Mouse (Mus musculus) neural tube, embryonic 12.5 days (tissue): ENCODE data around the gene Gpx3. TPM values are rescaled to one million over a fixed set of nuclear protein-coding genes. Genes with fewer than 3 reads are reported as not detected.

Source experiments
- ATAC-seq: fragments of 200-750 bp; cut with Nextera tagmentation; 2 replicates; pipeline ENCODE4 v1.8.0; 2017; ENCODE audit warnings: low read depth, mild to moderate bottlenecking, moderate TSS enrichment, moderate library complexity; ENCODE audit not compliant: low FRiP score
- H3K27ac ChIP-seq: fragments of 300-500 bp; sonication (generic); 2 replicates; pipeline ENCODE4 v1.5.1; 2016
- H3K27me3 ChIP-seq: fragments of 300-500 bp; sonication (generic); replicated peaks from 2 replicates; pipeline ENCODE4 v1.6.1; 2016; ENCODE audit warnings: mild to moderate bottlenecking
- H3K36me3 ChIP-seq: fragments of 300-500 bp; sonication (generic); 2 replicates; pipeline ENCODE4 v1.6.1; 2016; ENCODE audit warnings: mild to moderate bottlenecking
- H3K4me1 ChIP-seq: fragments of 300-500 bp; sonication (generic); 2 replicates; pipeline ENCODE4 v1.6.1; 2016
- H3K4me2 ChIP-seq: fragments of 300-500 bp; sonication (generic); replicated peaks from 2 replicates; pipeline ENCODE4 v1.6.1; 2016; ENCODE audit warnings: mild to moderate bottlenecking
- H3K4me3 ChIP-seq: fragments of 300-500 bp; sonication (generic); 2 replicates; pipeline ENCODE4 v1.5.1; 2016
- H3K9ac ChIP-seq: fragments of 300-500 bp; sonication (generic); 2 replicates; pipeline ENCODE4 v1.6.1; 2016; ENCODE audit warnings: mild to moderate bottlenecking
- H3K9me3 ChIP-seq: fragments of 300-500 bp; sonication (generic); 2 replicates; pipeline ENCODE4 v1.6.1; 2016; ENCODE audit warnings: mild to moderate bottlenecking
- WGBS: fragments of 180-500 bp; shearing (Covaris S2); methylation state at CpG from one replicate; pipeline ENCODE4 v1.1.7; 2016; 5-methylcytosine and 5-hydroxymethylcytosine counted together
- polyA plus RNA-seq: library from polyadenylated mRNA; unstranded; fragments of >200 nt; fragmentation: Nextera tagmentation; extraction: Ambion mirVana; gene quantifications from 2 replicates; pipeline ENCODE4 v1.2.1, GENCODE M21; 2016

The Gpx3 gene
- polyA plus RNA-seq, 1 experiment from 2014 or later: 80.3 TPM

DNA sequence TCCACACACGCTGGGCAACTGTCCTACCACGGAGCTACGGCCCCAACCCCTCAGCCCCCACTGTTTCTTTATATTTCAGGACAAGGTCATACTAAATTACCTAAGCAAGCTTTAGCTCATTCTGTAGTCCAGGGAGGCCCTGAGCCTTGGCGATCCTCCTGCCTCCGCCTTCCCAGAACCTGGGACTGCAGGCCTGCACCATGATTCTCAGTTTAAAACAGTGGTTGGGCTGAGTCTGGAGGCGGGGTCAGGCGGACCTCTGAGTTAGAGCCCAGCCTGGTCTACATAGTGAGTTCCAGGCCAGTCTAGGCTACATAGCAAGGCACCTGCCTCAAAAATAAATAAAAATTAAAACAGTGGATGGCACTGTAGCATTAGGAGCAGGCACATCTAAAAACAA lies 19.5 kb downstream of the Gpx3 start:
- H3K36me3 ChIP-seq: peaks cover 68% of the 10 kb centered on the region
- H3K27ac ChIP-seq: no peak overlapping the region
- no peak overlapping the region for H3K9ac ChIP-seq
- H3K27me3 ChIP-seq: no peaks in the 10 kb centered on the region
- H3K9me3 ChIP-seq: no peaks in the 10 kb centered on the region
- no peak overlapping the region for H3K4me3 ChIP-seq
- no peaks in the 10 kb centered on the region for H3K4me1 ChIP-seq
- no peak for ATAC-seq
- 46% methylated on average over 7 of the region's 7 CpGs for WGBS
- no peak overlapping the region for H3K4me2 ChIP-seq

DNA sequence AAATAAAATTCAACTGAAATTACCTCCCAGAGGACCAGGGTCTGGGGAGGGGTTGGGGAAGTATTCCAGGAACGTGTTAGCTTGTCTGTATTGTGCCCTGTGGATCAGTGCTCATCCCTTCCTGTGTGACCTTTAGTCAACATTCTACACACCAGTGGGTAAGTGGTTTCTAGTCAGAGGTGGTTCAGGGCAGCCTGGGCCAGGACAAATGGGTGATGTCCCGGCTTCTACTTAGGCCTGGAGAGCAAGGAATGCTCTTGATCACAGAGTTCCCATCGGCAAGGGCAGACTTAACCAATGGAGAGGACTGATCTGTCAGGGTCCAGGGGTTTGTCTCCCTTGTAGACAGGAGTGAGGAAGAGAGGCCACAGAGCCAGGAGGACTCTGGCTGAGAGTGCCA lies 20.2 kb downstream of the Gpx3 start:
- Histone ChIP-seq H3K4me3 (no peak overlapping the region), H3K4me1 (no peaks in the 10 kb centered on the region), H3K9me3 (no peaks in the 10 kb centered on the region), H3K27ac (no peak overlapping the region), H3K9ac (no peak overlapping the region), H3K4me2 (no peak overlapping the region), H3K36me3 (peaks cover 63% of the 10 kb centered on the region), H3K27me3 (no peaks in the 10 kb centered on the region)
- ATAC-seq: no peak
- 91% methylated on average over 3 of the region's 3 CpGs for WGBS

DNA sequence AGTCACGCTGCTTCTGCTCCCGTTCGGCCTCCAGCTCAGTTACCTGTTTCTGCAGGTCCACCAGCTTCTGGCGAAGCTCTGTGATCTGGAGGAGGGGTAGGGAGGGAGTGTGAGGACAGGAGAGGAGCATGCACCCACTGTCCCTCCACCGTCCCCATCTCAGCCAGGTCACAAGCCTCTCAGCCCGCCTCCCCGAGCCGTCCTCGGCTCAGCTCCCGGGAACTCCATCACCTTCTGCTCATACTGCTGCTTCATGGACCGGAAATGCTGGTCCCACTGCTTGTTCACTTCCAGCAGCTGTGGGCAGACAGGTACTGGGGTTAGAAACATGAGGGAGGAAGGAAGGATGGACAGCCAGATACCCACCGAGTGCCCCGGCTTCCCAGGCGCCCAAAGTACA lies 21.9 kb downstream of the Gpx3 start:
- ATAC-seq: no peak
- no peaks in the 10 kb centered on the region for H3K27me3 ChIP-seq
- H3K4me2 ChIP-seq: no peak overlapping the region
- no peak overlapping the region for H3K27ac ChIP-seq
- H3K9me3 ChIP-seq: no peaks in the 10 kb centered on the region
- no peaks in the 10 kb centered on the region for H3K4me1 ChIP-seq
- H3K36me3 ChIP-seq: peaks cover 58% of the 10 kb centered on the region
- no peak overlapping the region for H3K4me3 ChIP-seq
- 88% methylated on average over 14 of the region's 14 CpGs for WGBS
- H3K9ac ChIP-seq: no peak overlapping the region

DNA sequence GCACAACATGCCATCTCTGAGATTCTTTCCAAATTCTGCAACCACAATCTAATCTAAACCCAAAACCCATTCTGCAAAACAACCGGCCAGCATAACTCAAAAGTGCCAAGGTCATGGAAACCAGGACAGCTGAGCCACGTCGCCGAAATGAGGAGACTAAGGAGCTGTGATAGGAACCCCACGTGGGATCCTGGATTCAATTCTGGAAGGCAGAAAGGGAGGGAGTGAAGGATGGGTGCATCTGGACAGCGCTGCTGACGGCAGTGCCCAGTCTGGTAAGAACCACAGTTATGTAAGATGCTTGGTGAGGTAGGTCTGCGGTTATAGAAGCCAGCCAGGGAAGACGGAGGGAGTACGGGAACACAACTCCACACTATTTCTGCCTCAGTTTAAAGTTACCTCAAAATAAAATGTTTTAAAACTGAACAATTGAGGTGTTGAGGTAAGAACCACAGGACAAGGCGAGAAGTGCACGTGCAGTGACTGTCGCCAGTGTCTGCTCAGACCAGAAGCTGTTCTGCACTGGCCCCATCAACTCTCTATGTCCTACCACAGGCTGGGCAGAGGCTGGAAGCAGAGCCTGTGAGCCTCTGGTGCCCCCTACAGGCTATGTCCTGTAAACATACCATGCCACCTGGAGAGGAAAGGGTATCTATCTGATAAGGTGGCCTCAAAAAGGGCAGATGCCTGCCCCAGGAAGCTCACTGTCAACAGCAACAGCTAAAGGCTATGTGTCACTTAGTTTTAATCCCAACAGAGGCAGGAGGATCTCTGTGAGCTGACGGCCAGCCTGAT lies 25.3 kb downstream of the Gpx3 start:
- Histone ChIP-seq H3K4me2 (no peak overlapping the region), H3K9me3 (no peaks in the 10 kb centered on the region), H3K9ac (no peak overlapping the region), H3K36me3 (peaks cover 46% of the 10 kb centered on the region), H3K27me3 (no peaks in the 10 kb centered on the region), H3K27ac (no peak overlapping the region), H3K4me3 (no peak overlapping the region), H3K4me1 (no peaks in the 10 kb centered on the region)
- WGBS: 82% methylated on average over 14 of the region's 14 CpGs
- ATAC-seq: no peak

DNA sequence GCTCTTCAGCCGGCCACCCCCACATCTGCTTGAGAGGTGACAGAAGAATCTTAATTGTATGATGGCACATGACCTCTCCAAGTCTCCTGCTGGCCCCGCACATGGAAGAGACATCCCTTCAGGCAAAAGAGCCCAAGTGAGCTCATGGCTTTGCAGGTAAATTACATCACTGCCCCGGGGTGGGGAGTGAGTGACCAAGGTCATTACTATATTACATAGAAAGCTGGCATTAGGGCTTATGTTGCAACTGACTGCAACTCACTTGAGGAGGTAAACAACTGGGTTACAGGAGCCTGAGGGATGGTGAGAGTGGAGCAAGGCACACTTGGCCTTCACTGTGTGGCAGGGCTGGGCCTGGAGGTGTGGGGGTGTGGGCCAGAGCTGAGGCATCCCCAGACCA lies 26.0 kb downstream of the Gpx3 start:
- no peak for ATAC-seq
- no peak overlapping the region for H3K9ac ChIP-seq
- peaks cover 40% of the 10 kb centered on the region for H3K36me3 ChIP-seq
- no peaks in the 10 kb centered on the region for H3K9me3 ChIP-seq
- no peaks in the 10 kb centered on the region for H3K4me1 ChIP-seq
- H3K27me3 ChIP-seq: no peaks in the 10 kb centered on the region
- H3K4me2 ChIP-seq: no peak overlapping the region
- no peak overlapping the region for H3K4me3 ChIP-seq
- H3K27ac ChIP-seq: no peak overlapping the region
- WGBS: 90% methylated on average over 3 of the region's 3 CpGs

DNA sequence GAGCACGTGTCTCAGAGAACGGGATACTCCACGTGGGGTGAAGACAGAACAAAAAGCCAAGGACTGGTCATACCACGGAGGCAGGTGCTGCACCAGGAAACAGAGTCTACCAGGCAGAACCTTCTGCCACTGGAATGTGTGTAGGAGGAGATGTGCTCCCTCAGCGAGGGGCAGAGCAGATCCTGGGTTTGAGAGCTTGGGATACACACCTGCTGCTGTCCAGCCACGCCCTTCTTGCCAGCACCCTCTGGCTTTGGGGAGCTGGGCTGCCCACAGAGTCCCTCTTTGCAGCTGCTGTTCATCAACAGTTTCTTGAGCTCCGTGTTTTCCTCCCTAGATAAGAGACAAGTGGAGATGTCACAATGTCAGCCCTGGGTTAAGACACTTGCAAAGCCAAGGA lies 26.6 kb downstream of the Gpx3 start:
- 84% methylated on average over 7 of the region's 7 CpGs for WGBS

DNA sequence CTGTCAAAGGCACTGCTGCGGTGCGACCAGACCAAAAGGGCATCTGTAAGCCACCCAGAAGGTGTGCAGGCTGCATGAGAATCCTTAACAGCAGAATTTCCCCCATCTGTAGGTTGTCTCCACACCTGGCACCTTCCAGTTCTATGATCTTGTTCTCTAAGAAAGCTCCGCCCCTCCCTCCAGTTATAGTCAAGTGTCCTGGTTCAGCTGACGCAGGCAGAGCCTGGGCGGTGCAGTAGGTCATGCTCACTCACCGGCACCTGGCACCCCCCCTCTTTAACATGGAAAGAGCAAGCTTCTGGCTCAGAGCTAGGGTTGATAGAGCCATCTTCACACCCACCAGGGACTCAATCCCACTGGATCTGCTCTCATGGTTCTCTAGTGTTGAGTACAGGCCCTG lies 27.0 kb downstream of the Gpx3 start:
- H3K4me3 ChIP-seq: no peak overlapping the region
- no peak overlapping the region for H3K4me2 ChIP-seq
- H3K27me3 ChIP-seq: no peaks in the 10 kb centered on the region
- H3K4me1 ChIP-seq: no peaks in the 10 kb centered on the region
- WGBS: 95% methylated on average over 6 of the region's 6 CpGs
- peaks cover 33% of the 10 kb centered on the region for H3K36me3 ChIP-seq
- H3K9ac ChIP-seq: no peak overlapping the region
- no peak overlapping the region for H3K27ac ChIP-seq
- no peaks in the 10 kb centered on the region for H3K9me3 ChIP-seq
- no peak for ATAC-seq

More for the DNA sequence above, 26.6 kb downstream of the Gpx3 start:
- Histone ChIP-seq H3K4me2 (no peak overlapping the region), H3K27me3 (no peaks in the 10 kb centered on the region), H3K27ac (no peak overlapping the region), H3K9me3 (no peaks in the 10 kb centered on the region), H3K4me1 (no peaks in the 10 kb centered on the region), H3K4me3 (no peak overlapping the region), H3K36me3 (peaks cover 37% of the 10 kb centered on the region), H3K9ac (no peak overlapping the region)
- no peak for ATAC-seq

DNA sequence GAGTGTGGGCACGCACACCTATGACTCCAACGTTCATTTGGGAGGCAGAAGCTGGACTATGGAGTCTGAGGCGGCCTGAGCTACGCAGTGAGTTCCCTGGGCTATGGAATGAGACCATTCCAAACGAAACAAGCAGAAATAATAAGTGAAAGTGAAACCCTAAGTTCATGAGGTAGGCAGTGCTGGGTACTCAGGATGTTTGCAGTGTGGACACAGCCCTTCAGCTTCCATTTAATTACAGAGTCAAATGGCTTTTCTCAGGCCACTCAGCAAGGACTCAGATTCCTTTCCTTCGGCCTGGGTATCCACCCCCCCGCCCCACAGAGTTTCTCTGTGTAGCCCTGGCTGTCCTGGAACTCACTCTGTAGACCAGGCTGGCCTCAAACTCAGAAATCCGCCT lies 27.5 kb downstream of the Gpx3 start:
- 87% methylated on average over 8 of the region's 8 CpGs for WGBS
- Histone ChIP-seq H3K4me1 (no peaks in the 10 kb centered on the region), H3K27ac (no peak overlapping the region), H3K4me3 (no peak overlapping the region), H3K27me3 (no peaks in the 10 kb centered on the region), H3K9ac (no peak overlapping the region), H3K4me2 (no peak overlapping the region), H3K36me3 (peaks cover 30% of the 10 kb centered on the region), H3K9me3 (no peaks in the 10 kb centered on the region)
- ATAC-seq: no peak

DNA sequence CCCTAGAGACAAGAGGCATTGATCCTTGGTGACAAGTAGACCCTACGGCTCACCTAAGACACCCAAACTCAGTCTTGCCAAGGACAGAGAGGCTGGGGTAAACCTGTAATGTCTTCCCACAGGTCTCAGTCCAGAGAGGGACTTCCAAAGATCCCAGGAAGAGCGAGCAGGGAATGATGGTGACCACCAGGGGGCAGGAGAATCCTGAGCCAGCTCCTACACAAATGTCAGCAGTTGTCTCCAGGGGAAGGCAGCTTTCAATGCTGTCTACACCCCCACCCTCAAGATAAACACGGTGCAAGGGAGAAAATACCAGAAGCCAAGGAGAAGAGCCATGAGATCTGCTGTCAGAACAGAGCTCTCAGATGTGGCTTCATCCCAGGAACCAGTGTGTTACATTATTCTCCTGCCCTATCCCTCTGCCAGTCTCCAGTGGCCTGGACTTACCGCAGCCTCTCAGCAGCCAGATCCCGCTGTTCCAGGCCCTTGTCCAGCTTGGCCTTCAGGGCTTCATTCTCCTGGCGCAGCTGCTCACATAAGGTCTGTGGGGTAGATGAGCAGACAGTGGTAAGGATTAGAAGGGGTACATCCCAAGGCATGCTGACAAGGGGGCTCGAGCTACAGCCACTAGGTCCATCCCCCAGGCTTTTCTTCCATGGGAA lies 28.2 kb downstream of the Gpx3 start:
- no peaks in the 10 kb centered on the region for H3K4me1 ChIP-seq
- no peak for ATAC-seq
- 71% methylated on average over 7 of the region's 7 CpGs for WGBS
- no peak overlapping the region for H3K27ac ChIP-seq
- H3K9me3 ChIP-seq: no peaks in the 10 kb centered on the region
- peaks cover 30% of the 10 kb centered on the region for H3K36me3 ChIP-seq
- H3K4me2 ChIP-seq: no peak overlapping the region
- H3K4me3 ChIP-seq: no peak overlapping the region
- H3K9ac ChIP-seq: no peak overlapping the region
- no peaks in the 10 kb centered on the region for H3K27me3 ChIP-seq

DNA sequence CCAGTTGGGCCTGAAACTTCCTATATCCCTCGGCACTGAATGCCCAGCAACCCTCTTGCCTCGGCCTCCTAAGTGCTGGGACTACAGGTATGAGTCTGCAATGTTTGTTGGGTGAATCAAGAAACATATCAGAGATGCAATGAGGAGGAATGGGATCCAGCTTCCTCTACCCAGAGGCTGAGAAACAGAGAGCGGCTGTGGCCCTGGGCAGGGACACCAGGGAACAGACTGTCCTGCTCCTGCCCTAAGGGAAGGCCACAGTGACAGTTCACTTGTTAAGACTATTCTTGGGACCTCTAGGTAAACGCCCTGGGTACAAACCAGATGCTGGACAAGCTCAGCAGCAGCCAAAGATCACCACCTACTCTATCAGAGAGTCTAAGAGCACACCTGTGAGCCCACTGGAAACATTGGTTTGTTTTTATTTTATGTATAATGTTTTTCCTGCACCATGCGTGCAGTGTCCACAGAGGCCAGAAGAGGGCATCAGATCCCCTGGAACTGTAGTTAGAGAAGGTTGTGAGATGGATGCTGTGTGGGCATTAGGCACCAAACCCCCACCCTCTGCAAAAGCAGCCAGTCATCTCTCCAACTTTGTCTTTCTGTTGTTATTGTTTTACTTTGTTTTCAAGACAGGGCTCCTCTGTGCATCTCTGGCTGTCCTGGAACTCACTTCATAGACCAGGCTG lies 29.3 kb downstream of the Gpx3 start:
- Histone ChIP-seq H3K4me3 (no peak overlapping the region), H3K4me1 (peaks cover 7% of the 10 kb centered on the region; the same call in 1 of the 2 replicates), H3K36me3 (peaks cover 21% of the 10 kb centered on the region), H3K4me2 (no peak overlapping the region), H3K27me3 (no peaks in the 10 kb centered on the region), H3K9ac (no peak overlapping the region), H3K27ac (no peak overlapping the region), H3K9me3 (no peaks in the 10 kb centered on the region)
- WGBS: 65% methylated on average over 5 of the region's 5 CpGs
- no peak for ATAC-seq

DNA sequence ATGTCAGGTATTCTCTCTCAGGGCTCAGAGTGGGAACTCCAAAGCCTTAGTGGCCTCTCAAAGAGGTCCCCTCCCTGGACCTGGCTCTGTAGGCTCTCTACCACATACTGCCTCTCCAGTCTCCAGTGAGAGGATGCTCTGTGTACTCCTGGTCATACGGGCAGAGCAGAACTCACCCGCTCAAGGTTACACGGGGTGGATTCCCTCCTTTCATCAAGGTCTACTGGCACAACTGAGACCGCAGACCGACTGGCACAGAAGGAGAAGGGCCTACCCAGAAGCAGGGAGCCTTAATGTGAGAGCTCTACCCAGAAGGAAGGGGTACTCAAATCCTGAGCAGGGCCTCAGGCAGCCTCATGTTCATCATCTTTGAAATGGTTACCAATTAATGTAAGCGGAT lies 30.3 kb downstream of the Gpx3 start:
- Histone ChIP-seq H3K4me1 (peaks cover 7% of the 10 kb centered on the region; the same call in 1 of the 2 replicates), H3K4me3 (no peak overlapping the region), H3K36me3 (peaks cover 19% of the 10 kb centered on the region), H3K9me3 (no peaks in the 10 kb centered on the region), H3K4me2 (no peak overlapping the region), H3K9ac (no peak overlapping the region), H3K27me3 (no peaks in the 10 kb centered on the region), H3K27ac (no peak overlapping the region)
- ATAC-seq: no peak
- 93% methylated on average over 6 of the region's 6 CpGs for WGBS

DNA sequence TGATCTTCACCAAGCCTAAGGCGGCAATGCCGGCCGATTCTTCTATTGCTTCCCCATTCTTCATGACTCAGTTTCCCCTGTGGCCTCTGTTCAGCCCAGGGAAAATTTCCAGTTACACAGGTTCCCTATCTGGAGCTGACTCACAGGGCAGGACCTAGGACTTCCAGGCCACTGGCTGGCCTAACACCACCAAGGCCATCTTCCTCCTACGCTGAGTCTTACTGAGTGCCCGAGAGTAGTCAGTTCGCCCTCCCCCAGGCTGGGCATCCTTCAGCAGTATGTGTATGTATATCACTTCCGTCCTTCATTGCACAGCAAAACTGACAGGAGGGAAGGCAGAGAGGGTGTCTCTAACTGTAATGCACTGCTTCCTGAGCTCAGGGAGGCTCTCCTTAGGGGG lies 31.9 kb downstream of the Gpx3 start:
- 97% methylated on average over 7 of the region's 7 CpGs for WGBS
- no peak overlapping the region for H3K27ac ChIP-seq
- no peak for ATAC-seq
- peaks cover 7% of the 10 kb centered on the region; the same call in 1 of the 2 replicates for H3K4me1 ChIP-seq
- no peak overlapping the region for H3K9ac ChIP-seq
- peaks cover 12% of the 10 kb centered on the region for H3K36me3 ChIP-seq
- no peaks in the 10 kb centered on the region for H3K27me3 ChIP-seq
- H3K9me3 ChIP-seq: no peaks in the 10 kb centered on the region
- H3K4me2 ChIP-seq: no peak overlapping the region
- H3K4me3 ChIP-seq: no peak overlapping the region
